ENCODE assay signal across 8 mouse cellular contexts in genomic region chr6:113418441-113419198, GRCm38 (mm10). TPM values are rescaled to one million over a fixed set of nuclear protein-coding genes. Genes with fewer than 3 reads are reported as not detected.
DNase-seq lines count a peak whose midpoint lies in the region; ATAC-seq and TF ChIP-seq lines count a peak whose summit lies in the region.

No protein-coding gene starts in this region.

- ATAC-seq in lung, embryonic 14.5 days (ENCODE audit: insufficient read depth): peak; percentile 75
- ATAC-seq in erythroblast, adult 5-6 weeks (replicated peaks; ENCODE audit: low FRiP score, poor library complexity, severe bottlenecking): peak; percentile 62
- peak; percentile 70 for ATAC-seq in intestine, postnatal 0 days
- ATAC-seq in midbrain, embryonic 14.5 days (ENCODE audit: low FRiP score, low TSS enrichment): peak; percentile 57

- H3K9ac ChIP-seq in lung, embryonic 14.5 days: peak overlapping the region; percentile 76
- peak overlapping the region; percentile 67 for H3K9ac ChIP-seq in intestine, postnatal 0 days (ENCODE audit: low read depth, low read length)
- peak overlapping the region; percentile 77 for H3K9ac ChIP-seq in midbrain, embryonic 14.5 days (replicated peaks; ENCODE audit: low read length)

- H3K4me1 ChIP-seq in lung, embryonic 14.5 days (ENCODE audit: insufficient read depth): peaks cover 8% of the 10 kb centered on the region; the same call in 1 of the 2 replicates
- H3K4me1 ChIP-seq in intestine, postnatal 0 days (replicated peaks; ENCODE audit: control insufficient read depth, insufficient read depth, low read length): 0 out of 2 replicates have a peak, but pooled peaks cover 3% of the 10 kb centered on the region
- H3K4me1 ChIP-seq in midbrain, embryonic 14.5 days (ENCODE audit: control insufficient read depth, insufficient read depth, low read length): peaks cover 14% of the 10 kb centered on the region; the same call in 1 of the 2 replicates

- TF ChIP-seq CTCF in lung, embryonic 14.5 days (IDR thresholded peaks at IDR 0.05; ENCODE audit: low read depth): no peak
- no peak for TF ChIP-seq CTCF in intestine, postnatal 0 days (IDR thresholded peaks at IDR 0.05; ENCODE audit: low read depth)

- 8% methylated on average over 16 of the region's 16 CpGs for WGBS in lung, embryonic 14.5 days
- 7% methylated on average over 16 of the region's 16 CpGs for WGBS in intestine, postnatal 0 days
- WGBS in midbrain, embryonic 14.5 days: 16% methylated on average over 16 of the region's 16 CpGs

- H3K9me3 ChIP-seq in lung, embryonic 14.5 days (ENCODE audit: low read depth, low read length): no peaks in the 10 kb centered on the region
- H3K9me3 ChIP-seq in intestine, postnatal 0 days (ENCODE audit: control insufficient read depth): no peaks in the 10 kb centered on the region
- no peaks in the 10 kb centered on the region for H3K9me3 ChIP-seq in midbrain, embryonic 14.5 days (ENCODE audit: control insufficient read depth, low read length)

- no peaks in the 10 kb centered on the region for H3K27me3 ChIP-seq in lung, embryonic 14.5 days (ENCODE audit: insufficient read depth, low read length)
- no peaks in the 10 kb centered on the region for H3K27me3 ChIP-seq in intestine, postnatal 0 days (replicated peaks; ENCODE audit: control insufficient read depth, insufficient read depth, low read length)
- no peaks in the 10 kb centered on the region for H3K27me3 ChIP-seq in midbrain, embryonic 14.5 days (ENCODE audit: control insufficient read depth, insufficient read depth, low read length)

- peaks cover 16% of the 10 kb centered on the region for H3K36me3 ChIP-seq in lung, embryonic 14.5 days (ENCODE audit: insufficient read depth)
- peaks cover 17% of the 10 kb centered on the region; the same call in 1 of the 2 replicates for H3K36me3 ChIP-seq in intestine, postnatal 0 days (ENCODE audit: control insufficient read depth, insufficient read depth)
- peaks cover 23% of the 10 kb centered on the region for H3K36me3 ChIP-seq in midbrain, embryonic 14.5 days (ENCODE audit: control insufficient read depth, insufficient read depth, low read length)

- peak overlapping the region; percentile 26; the same call in 1 of the 2 replicates for H3K27ac ChIP-seq in lung, embryonic 14.5 days (ENCODE audit: low read depth)
- peak overlapping the region; percentile 50; the same call in 1 of the 2 replicates for H3K27ac ChIP-seq in intestine, postnatal 0 days (ENCODE audit: low read depth, low read length)
- H3K27ac ChIP-seq in midbrain, embryonic 14.5 days (replicated peaks; ENCODE audit: low read depth, low read length): 0 out of 2 replicates have a peak overlapping the region, but pooled peaks have one; percentile 45

- H3K4me2 ChIP-seq in lung, embryonic 14.5 days: peak overlapping the region; percentile 94
- peak overlapping the region; percentile 89 for H3K4me2 ChIP-seq in intestine, postnatal 0 days (replicated peaks; ENCODE audit: low read depth)
- H3K4me2 ChIP-seq in midbrain, embryonic 14.5 days (ENCODE audit: low read length): peak overlapping the region; percentile 67

- H3K4me3 ChIP-seq in lung, embryonic 14.5 days (ENCODE audit: low read depth, low read length): peak overlapping the region; percentile 58
- H3K4me3 ChIP-seq in intestine, postnatal 0 days (ENCODE audit: low read depth, low read length): peak overlapping the region; percentile 63
- H3K4me3 ChIP-seq in midbrain, embryonic 14.5 days (replicated peaks; ENCODE audit: low read depth, low read length): peak overlapping the region; percentile 62

- peak; percentile 17 for DNase-seq in adrenal gland, postnatal 25 days
- no peak for DNase-seq in adrenal gland, adult (ENCODE audit: inconsistent age in 2 of 2, low spot score in 1 of 2)
- DNase-seq in lung, embryonic 14.5 days: peak; percentile 28
- DNase-seq in lung, postnatal 14 days: no peak
- peak; percentile 50 for DNase-seq in midbrain, embryonic 14.5 days
- no peak for DNase-seq in c-Kit-positive CD71-positive TER-119-positive erythroid progenitor cells, embryonic 14.5 days (ENCODE audit: low spot score)

RNA-seq across cellular contexts. Expression of gene Rpusd3, which starts 0.5 kb away (rescaled TPM):
- 7.6 and 8.1 TPM in 2 replicates for total RNA-seq in adrenal gland, postnatal 25 days (2021)
- 15.7 and 18.8 TPM in 2 replicates for polyA plus RNA-seq in lung, embryonic 14.5 days (2014; fragmentation: Nextera tagmentation; extraction: Ambion mirVana)
- total RNA-seq in erythroblast, adult 5-6 weeks (2015; ENCODE audit: low replicate concordance): not detected in 2 replicates
- total RNA-seq in erythroblast, adult 5-6 weeks (2017; ENCODE audit: low replicate concordance): 2.8 TPM in 1 of 2 replicates, not detected in the other
- 21.5 and 23.9 TPM in 2 replicates for polyA plus RNA-seq in intestine, postnatal 0 days (2015; fragmentation: Nextera tagmentation; extraction: Ambion mirVana)
- 20.7 and 24.6 TPM in 2 replicates for polyA plus RNA-seq in midbrain, embryonic 14.5 days (2014; fragmentation: Nextera tagmentation; extraction: Ambion mirVana)

RNA-seq across cellular contexts. Expression of gene Cidec, which starts 16.9 kb away (rescaled TPM):
- 153 and 182 TPM in 2 replicates for total RNA-seq in adrenal gland, postnatal 25 days (2021)
- polyA plus RNA-seq in lung, embryonic 14.5 days (2014; fragmentation: Nextera tagmentation; extraction: Ambion mirVana): not detected in 2 replicates
- not detected in 2 replicates for total RNA-seq in erythroblast, adult 5-6 weeks (2015; ENCODE audit: low replicate concordance)
- total RNA-seq in erythroblast, adult 5-6 weeks (2017; ENCODE audit: low replicate concordance): not detected in 2 replicates
- polyA plus RNA-seq in intestine, postnatal 0 days (2015; fragmentation: Nextera tagmentation; extraction: Ambion mirVana): 231 and 259 TPM in 2 replicates
- polyA plus RNA-seq in midbrain, embryonic 14.5 days (2014; fragmentation: Nextera tagmentation; extraction: Ambion mirVana): not detected in 2 replicates

RNA-seq across cellular contexts. Expression of gene Jagn1, which starts 23.7 kb away (rescaled TPM):
- total RNA-seq in adrenal gland, postnatal 25 days (2021): 47.5 and 55.0 TPM in 2 replicates
- polyA plus RNA-seq in lung, embryonic 14.5 days (2014; fragmentation: Nextera tagmentation; extraction: Ambion mirVana): 70.0 and 76.4 TPM in 2 replicates
- total RNA-seq in erythroblast, adult 5-6 weeks (2015; ENCODE audit: low replicate concordance): 8.1 and 14.4 TPM in 2 replicates
- 2.0 and 3.1 TPM in 2 replicates for total RNA-seq in erythroblast, adult 5-6 weeks (2017; ENCODE audit: low replicate concordance)
- polyA plus RNA-seq in intestine, postnatal 0 days (2015; fragmentation: Nextera tagmentation; extraction: Ambion mirVana): 44.9 and 48.8 TPM in 2 replicates
- 86.1 and 96.9 TPM in 2 replicates for polyA plus RNA-seq in midbrain, embryonic 14.5 days (2014; fragmentation: Nextera tagmentation; extraction: Ambion mirVana)

RNA-seq across cellular contexts. Expression of gene Ttll3, which starts 29.6 kb away (rescaled TPM):
- 3.9 and 4.5 TPM in 2 replicates for total RNA-seq in adrenal gland, postnatal 25 days (2021)
- 2.2 and 2.5 TPM in 2 replicates for polyA plus RNA-seq in lung, embryonic 14.5 days (2014; fragmentation: Nextera tagmentation; extraction: Ambion mirVana)
- 3.3 TPM in 1 of 2 replicates, not detected in the other for total RNA-seq in erythroblast, adult 5-6 weeks (2015; ENCODE audit: low replicate concordance)
- total RNA-seq in erythroblast, adult 5-6 weeks (2017; ENCODE audit: low replicate concordance): 2.3 and 3.6 TPM in 2 replicates
- polyA plus RNA-seq in intestine, postnatal 0 days (2015; fragmentation: Nextera tagmentation; extraction: Ambion mirVana): 1.4 and 1.6 TPM in 2 replicates
- 7.3 and 7.8 TPM in 2 replicates for polyA plus RNA-seq in midbrain, embryonic 14.5 days (2014; fragmentation: Nextera tagmentation; extraction: Ambion mirVana)

RNA-seq across cellular contexts. Expression of gene Il17re, which starts 39.7 kb away (rescaled TPM):
- total RNA-seq in adrenal gland, postnatal 25 days (2021): 0.76 and 1.5 TPM in 2 replicates
- polyA plus RNA-seq in lung, embryonic 14.5 days (2014; fragmentation: Nextera tagmentation; extraction: Ambion mirVana): 12.0 and 12.2 TPM in 2 replicates
- total RNA-seq in erythroblast, adult 5-6 weeks (2015; ENCODE audit: low replicate concordance): 0.42 TPM in 1 of 2 replicates, not detected in the other
- 0.51 TPM in 1 of 2 replicates, not detected in the other for total RNA-seq in erythroblast, adult 5-6 weeks (2017; ENCODE audit: low replicate concordance)
- polyA plus RNA-seq in intestine, postnatal 0 days (2015; fragmentation: Nextera tagmentation; extraction: Ambion mirVana): 2.2 and 2.3 TPM in 2 replicates
- polyA plus RNA-seq in midbrain, embryonic 14.5 days (2014; fragmentation: Nextera tagmentation; extraction: Ambion mirVana): 0.09 TPM in 1 of 2 replicates, not detected in the other

Comparison
In these comparisons a context has a peak if more than half of its experiments do, and no peak if none do; other contexts are left out.
1. DNase-seq: peak in adrenal gland, postnatal 25 days (single experiment), lung, embryonic 14.5 days (single experiment) and midbrain, embryonic 14.5 days (single experiment); none in adrenal gland, adult (0 of 2), lung, postnatal 14 days (single experiment) and c-Kit-positive CD71-positive TER-119-positive erythroid progenitor cells, embryonic 14.5 days (single experiment).
2. RNA of gene Cidec, which starts 16.9 kb away (polyA plus RNA-seq): 231 to 259 TPM in intestine, postnatal 0 days; not detected in lung, embryonic 14.5 days and not detected in midbrain, embryonic 14.5 days; every median in the first group is over 100 times any median in the second.
3. Peak in every context shown above with its lines, with median percentiles within 50 percentile points of each other: ATAC-seq, H3K27ac ChIP-seq, H3K4me2 ChIP-seq, H3K4me3 ChIP-seq and H3K9ac ChIP-seq.